Mouse (Mus musculus): Measurements from ENCODE around the gene Unc13a. TPM values are rescaled to one million over a fixed set of nuclear protein-coding genes. Genes with fewer than 3 reads are reported as not detected.

The Unc13a gene
- polyA plus RNA-seq, 1 experiment from 2014 or later: 0.20 TPM

DNA sequence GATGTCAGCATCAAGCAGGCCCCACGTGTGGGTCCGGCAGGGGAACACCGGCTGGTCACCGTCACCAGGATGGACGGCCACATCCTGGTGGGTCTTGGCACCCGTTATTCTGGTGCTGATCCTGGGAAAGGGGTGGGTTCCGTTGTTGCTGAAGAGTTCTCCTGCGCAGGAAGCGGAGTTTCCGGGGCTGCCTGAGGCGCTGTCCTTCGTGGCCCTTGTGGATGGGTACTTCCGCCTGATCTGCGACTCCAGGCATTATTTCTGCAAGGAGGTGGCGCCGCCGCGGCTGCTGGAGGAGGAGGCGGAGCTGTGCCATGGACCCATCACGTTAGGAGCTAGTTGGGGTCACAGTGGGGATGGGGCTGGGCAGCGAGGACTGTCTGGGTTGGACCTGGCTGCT, 8.9 kb upstream of the Unc13a start:
- 58% methylated on average over 21 of the region's 21 CpGs for WGBS (ENCODE audit: insufficient replicate concordance)
- Histone ChIP-seq H3K27ac (ENCODE audit: low read length) (no peak overlapping the region), H3K4me1 (ENCODE audit: control insufficient read depth, low read depth, low read length) (peaks cover 14% of the 10 kb centered on the region), H3K36me3 (ENCODE audit: control insufficient read depth, insufficient read depth) (no peaks in the 10 kb centered on the region), H3K9ac (ENCODE audit: low read depth, low read length) (no peak overlapping the region), H3K9me3 (replicated peaks; ENCODE audit: control insufficient read depth, low read length) (no peaks in the 10 kb centered on the region), H3K4me2 (ENCODE audit: low read depth, low read length) (no peak overlapping the region), H3K27me3 (ENCODE audit: control insufficient read depth, insufficient read depth, low read depth, low read length) (peaks cover 24% of the 10 kb centered on the region), H3K4me3 (ENCODE audit: low read depth, low read length) (no peak overlapping the region)
- no peak for ATAC-seq (ENCODE audit: low read depth)

DNA sequence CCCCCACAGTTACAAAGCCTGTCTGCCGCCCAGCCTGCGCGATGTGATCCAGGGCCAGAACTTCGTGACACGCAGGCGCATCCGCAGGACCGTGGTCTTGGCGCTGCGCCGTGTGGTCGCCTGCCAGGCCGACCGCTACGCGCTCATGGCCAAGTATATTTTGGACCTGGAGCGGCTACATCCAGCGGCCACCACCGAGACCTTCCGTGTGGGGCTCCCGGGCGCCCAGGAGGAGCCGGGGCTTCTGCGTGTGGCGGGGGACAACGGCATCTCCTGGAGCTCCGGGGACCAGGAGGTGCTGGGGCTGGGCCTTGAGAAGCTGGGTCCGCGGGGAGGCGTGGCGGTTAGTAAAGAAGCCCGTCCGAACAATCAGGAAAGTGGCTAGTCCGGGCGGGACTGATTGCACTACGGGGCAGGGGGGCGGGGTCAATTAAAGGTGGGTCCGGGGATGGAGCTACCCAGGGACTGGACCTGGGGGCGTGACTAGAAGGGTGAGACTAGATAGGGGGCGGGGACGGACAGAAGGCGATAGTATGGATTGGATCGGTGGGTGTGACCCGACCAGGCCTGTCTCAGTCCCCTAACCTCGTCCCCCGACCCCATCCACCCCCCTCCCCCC, 8.1 kb upstream of the Unc13a start:
- no peaks in the 10 kb centered on the region for H3K9me3 ChIP-seq (replicated peaks; ENCODE audit: control insufficient read depth, low read length)
- no peak overlapping the region for H3K9ac ChIP-seq (ENCODE audit: low read depth, low read length)
- H3K27me3 ChIP-seq (ENCODE audit: control insufficient read depth, insufficient read depth, low read depth, low read length): peaks cover 17% of the 10 kb centered on the region
- peak overlapping the region; percentile 38 for H3K4me2 ChIP-seq (ENCODE audit: low read depth, low read length)
- WGBS (ENCODE audit: insufficient replicate concordance): 60% methylated on average over 46 of the region's 46 CpGs
- H3K4me3 ChIP-seq (ENCODE audit: low read depth, low read length): peak overlapping the region; percentile 23
- no peak overlapping the region for H3K27ac ChIP-seq (ENCODE audit: low read length)
- H3K4me1 ChIP-seq (ENCODE audit: control insufficient read depth, low read depth, low read length): peaks cover 14% of the 10 kb centered on the region
- H3K36me3 ChIP-seq (ENCODE audit: control insufficient read depth, insufficient read depth): no peaks in the 10 kb centered on the region
- no peak for ATAC-seq (ENCODE audit: low read depth)

DNA sequence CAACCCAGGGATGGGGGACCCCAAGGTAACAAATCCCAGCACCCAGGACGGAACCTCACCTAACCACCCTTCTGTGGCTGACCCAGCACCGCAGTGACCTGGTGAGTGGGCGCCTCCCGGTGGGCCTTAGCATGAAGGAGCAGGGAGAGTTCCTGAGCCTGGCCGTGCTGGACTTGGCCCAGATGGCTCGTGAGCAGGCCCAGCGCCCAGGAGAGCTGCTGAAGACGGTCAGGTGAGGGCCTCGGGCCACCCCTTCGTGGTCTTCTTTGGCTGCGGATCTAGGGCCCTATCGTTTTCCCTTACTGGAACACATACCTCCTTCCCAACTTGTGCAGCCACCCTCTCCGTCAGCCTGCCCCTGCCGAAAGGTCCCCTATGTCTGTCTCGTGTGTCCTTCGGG, 7.6 kb upstream of the Unc13a start:
- Histone ChIP-seq H3K27me3 (ENCODE audit: control insufficient read depth, insufficient read depth, low read depth, low read length) (peaks cover 13% of the 10 kb centered on the region), H3K36me3 (ENCODE audit: control insufficient read depth, insufficient read depth) (no peaks in the 10 kb centered on the region), H3K9ac (ENCODE audit: low read depth, low read length) (no peak overlapping the region), H3K4me3 (ENCODE audit: low read depth, low read length) (peak overlapping the region; percentile 23; the same call in 1 of the 2 replicates), H3K4me1 (ENCODE audit: control insufficient read depth, low read depth, low read length) (peaks cover 14% of the 10 kb centered on the region), H3K27ac (ENCODE audit: low read length) (no peak overlapping the region), H3K9me3 (replicated peaks; ENCODE audit: control insufficient read depth, low read length) (no peaks in the 10 kb centered on the region), H3K4me2 (ENCODE audit: low read depth, low read length) (no peak overlapping the region)
- WGBS (ENCODE audit: insufficient replicate concordance): 70% methylated on average over 16 of the region's 16 CpGs
- ATAC-seq (ENCODE audit: low read depth): no peak

DNA sequence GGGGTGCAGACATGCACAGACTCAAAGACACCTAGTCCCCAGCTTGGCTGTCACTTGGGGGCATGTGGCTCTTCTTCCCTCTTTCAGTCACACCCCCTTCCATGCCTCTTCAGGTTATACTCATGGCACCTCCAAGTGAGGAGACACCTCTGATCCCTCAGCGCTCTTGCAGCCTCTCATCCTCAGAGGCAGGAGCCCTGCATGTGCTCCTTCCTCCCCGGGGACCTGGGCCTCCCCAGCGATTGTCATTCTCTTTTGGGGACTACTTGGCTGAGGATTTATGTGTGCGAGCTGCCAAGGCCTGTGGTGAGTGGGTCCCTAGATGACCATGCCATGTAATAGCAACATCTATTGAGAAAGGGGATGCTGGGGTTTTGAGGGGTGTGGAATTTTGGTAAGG, 6.7 kb upstream of the Unc13a start:
- Histone ChIP-seq H3K4me3 (ENCODE audit: low read depth, low read length) (no peak overlapping the region), H3K4me1 (ENCODE audit: control insufficient read depth, low read depth, low read length) (peaks cover 14% of the 10 kb centered on the region), H3K9me3 (replicated peaks; ENCODE audit: control insufficient read depth, low read length) (no peaks in the 10 kb centered on the region), H3K4me2 (ENCODE audit: low read depth, low read length) (no peak overlapping the region), H3K27ac (ENCODE audit: low read length) (no peak overlapping the region), H3K36me3 (ENCODE audit: control insufficient read depth, insufficient read depth) (no peaks in the 10 kb centered on the region), H3K27me3 (ENCODE audit: control insufficient read depth, insufficient read depth, low read depth, low read length) (peaks cover 8% of the 10 kb centered on the region; the same call in 1 of the 2 replicates), H3K9ac (ENCODE audit: low read depth, low read length) (no peak overlapping the region)
- no peak for ATAC-seq (ENCODE audit: low read depth)
- 71% methylated on average over 4 of the region's 4 CpGs for WGBS (ENCODE audit: insufficient replicate concordance)

DNA sequence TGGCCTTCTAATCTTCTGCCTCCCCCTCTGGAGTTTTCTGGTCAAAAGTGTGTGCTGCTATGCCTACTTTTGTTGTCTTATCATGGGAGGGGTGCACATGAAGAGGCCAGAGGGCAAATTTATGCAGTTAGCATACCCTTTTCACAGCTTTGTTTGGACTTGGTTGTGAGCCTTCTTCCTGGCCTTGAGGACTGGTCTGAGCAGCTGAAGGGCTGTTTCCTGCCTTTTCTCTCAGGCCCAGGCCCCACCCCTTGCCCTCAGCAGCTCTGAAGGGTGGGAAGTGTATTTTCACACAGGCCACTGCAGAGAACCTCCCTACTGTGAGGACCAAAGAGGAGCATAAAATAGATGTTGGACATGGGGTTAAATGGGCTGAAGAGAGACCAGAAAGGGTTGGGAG, 6.0 kb upstream of the Unc13a start:
- Histone ChIP-seq H3K27me3 (ENCODE audit: control insufficient read depth, insufficient read depth, low read depth, low read length) (peaks cover 8% of the 10 kb centered on the region; the same call in 1 of the 2 replicates), H3K4me2 (ENCODE audit: low read depth, low read length) (peak overlapping the region; percentile 86; the same call in 1 of the 2 replicates), H3K36me3 (ENCODE audit: control insufficient read depth, insufficient read depth) (no peaks in the 10 kb centered on the region), H3K9ac (ENCODE audit: low read depth, low read length) (no peak overlapping the region), H3K4me3 (ENCODE audit: low read depth, low read length) (no peak overlapping the region), H3K4me1 (ENCODE audit: control insufficient read depth, low read depth, low read length) (peaks cover 14% of the 10 kb centered on the region), H3K27ac (ENCODE audit: low read length) (no peak overlapping the region; the same call in 1 of the 2 replicates), H3K9me3 (replicated peaks; ENCODE audit: control insufficient read depth, low read length) (no peaks in the 10 kb centered on the region)
- ATAC-seq (ENCODE audit: low read depth): no peak

DNA sequence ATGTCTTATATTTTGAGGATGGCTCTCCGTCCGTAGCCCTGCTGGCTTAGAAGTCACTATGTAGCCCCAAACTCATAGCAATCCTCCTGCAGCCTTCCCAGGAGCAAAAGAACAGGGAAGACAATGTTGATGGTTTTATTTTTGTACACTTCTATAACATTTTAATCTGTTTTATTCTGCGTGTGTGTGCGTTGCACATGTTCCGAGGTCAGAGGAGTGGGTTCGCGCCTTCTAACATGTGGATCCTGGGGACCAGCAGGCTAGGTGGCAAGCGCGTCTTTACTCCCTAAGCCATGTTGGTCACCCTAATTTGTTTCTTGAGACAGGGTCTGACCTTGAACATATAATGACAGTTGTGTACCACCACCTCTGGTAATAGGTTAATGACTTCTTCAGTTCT, 5.2 kb upstream of the Unc13a start:
- 0 out of 2 replicates have a peak, but pooled peaks cover 2% of the 10 kb centered on the region for H3K27me3 ChIP-seq (ENCODE audit: control insufficient read depth, insufficient read depth, low read depth, low read length)
- WGBS (ENCODE audit: insufficient replicate concordance): 35% methylated on average over 9 of the region's 9 CpGs
- no peaks in the 10 kb centered on the region for H3K36me3 ChIP-seq (ENCODE audit: control insufficient read depth, insufficient read depth)
- H3K4me1 ChIP-seq (ENCODE audit: control insufficient read depth, low read depth, low read length): peaks cover 17% of the 10 kb centered on the region
- H3K9me3 ChIP-seq (replicated peaks; ENCODE audit: control insufficient read depth, low read length): no peaks in the 10 kb centered on the region
- no peak for ATAC-seq (ENCODE audit: low read depth)
- peak overlapping the region; percentile 79 for H3K4me3 ChIP-seq (ENCODE audit: low read depth, low read length)
- peak overlapping the region; percentile 79 for H3K9ac ChIP-seq (ENCODE audit: low read depth, low read length)
- H3K27ac ChIP-seq (ENCODE audit: low read length): peak overlapping the region; percentile 81
- peak overlapping the region; percentile 86 for H3K4me2 ChIP-seq (ENCODE audit: low read depth, low read length)

DNA sequence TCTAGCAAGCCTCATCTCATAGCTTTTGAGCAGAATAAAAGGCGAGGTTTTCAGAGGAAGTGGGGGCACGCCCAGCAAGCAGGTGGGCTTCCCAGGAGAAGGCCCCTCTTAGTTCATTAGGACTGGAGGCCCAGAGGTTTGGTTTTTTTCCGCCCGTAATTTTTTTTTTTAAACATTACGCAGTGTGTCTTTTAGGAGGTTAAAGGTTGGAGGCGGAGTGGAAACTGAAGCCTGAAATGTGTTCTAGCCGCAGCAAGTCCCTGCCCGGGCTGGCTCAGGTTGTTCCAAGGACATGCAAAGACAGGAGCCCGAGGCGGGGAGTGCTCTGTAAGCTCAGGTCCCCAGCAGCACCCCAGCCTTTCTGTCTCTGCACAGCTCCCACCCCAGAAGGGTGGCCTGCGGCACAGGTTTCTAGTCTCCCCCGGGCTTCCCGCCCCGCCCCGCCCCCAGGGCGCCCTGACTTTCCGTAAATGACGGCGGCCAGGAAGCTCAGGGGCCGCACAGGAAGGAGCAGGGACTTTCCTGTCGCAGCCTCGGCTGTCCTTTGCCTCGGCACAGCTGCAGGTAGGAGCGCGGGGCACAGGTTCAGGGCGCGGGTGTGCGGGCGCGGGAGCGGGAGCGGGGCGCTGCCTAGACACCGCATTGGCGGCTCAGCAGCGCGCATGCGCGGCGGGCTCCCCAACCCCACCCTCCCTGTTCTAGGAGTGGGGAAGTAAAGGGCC, 4.6 kb upstream of the Unc13a start, which contains the start of gene Jak3:
Gene Jak3, plus strand, starts transcription at position 277 of the 722 bp plus-strand sequence.
- Histone ChIP-seq H3K4me3 (ENCODE audit: low read depth, low read length) (peak within 1 kb of the TSS; percentile 79), H3K9me3 (replicated peaks; ENCODE audit: control insufficient read depth, low read length) (no peaks in the 10 kb centered on the region), H3K9ac (ENCODE audit: low read depth, low read length) (peak within 1 kb of the TSS; percentile 79), H3K36me3 (ENCODE audit: control insufficient read depth, insufficient read depth) (no peaks in the 10 kb centered on the region), H3K4me1 (ENCODE audit: control insufficient read depth, low read depth, low read length) (peaks cover 22% of the 10 kb centered on the region), H3K4me2 (ENCODE audit: low read depth, low read length) (peak within 1 kb of the TSS; percentile 86), H3K27me3 (ENCODE audit: control insufficient read depth, insufficient read depth, low read depth, low read length) (peaks cover 5% of the 10 kb centered on the region), H3K27ac (ENCODE audit: low read length) (peak within 1 kb of the TSS; percentile 81)
- 2% methylated on average over 34 of the region's 40 CpGs for WGBS (ENCODE audit: insufficient replicate concordance)
- peak; percentile 71 for ATAC-seq (ENCODE audit: low read depth)

DNA sequence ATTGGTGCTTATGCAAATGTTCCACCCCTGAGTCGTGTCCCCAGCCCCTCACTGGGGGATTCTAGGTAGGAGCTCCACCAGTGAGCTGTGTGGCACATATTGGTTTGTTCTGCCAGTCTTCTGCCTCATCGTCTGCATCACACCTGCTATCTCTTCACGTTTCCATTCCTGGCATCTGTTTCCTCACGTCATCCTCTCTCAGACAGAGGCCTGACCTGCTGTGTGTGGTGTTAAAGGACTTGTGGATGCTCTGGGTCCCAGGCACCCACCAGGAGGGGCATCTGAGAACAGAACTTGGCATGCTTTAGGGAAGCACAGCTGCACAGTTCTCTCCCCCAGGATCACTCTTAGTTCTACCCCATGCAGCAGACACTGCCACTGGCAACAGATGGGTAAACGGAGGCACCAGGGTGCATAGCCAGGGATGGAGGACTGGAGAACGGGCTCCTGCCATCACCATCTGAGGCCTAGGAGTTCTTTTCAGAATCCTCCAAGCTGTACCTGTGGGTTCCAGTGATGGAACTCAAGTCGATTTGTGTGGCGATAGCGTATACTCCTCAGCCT, 4.0 kb upstream of the Unc13a start:
- no peaks in the 10 kb centered on the region for H3K36me3 ChIP-seq (ENCODE audit: control insufficient read depth, insufficient read depth)
- peak overlapping the region; percentile 86 for H3K4me2 ChIP-seq (ENCODE audit: low read depth, low read length)
- WGBS (ENCODE audit: insufficient replicate concordance): 35% methylated on average over 9 of the region's 9 CpGs
- peak overlapping the region; percentile 79 for H3K9ac ChIP-seq (ENCODE audit: low read depth, low read length)
- no peak for ATAC-seq (ENCODE audit: low read depth)
- H3K4me1 ChIP-seq (ENCODE audit: control insufficient read depth, low read depth, low read length): peaks cover 29% of the 10 kb centered on the region
- H3K27me3 ChIP-seq (ENCODE audit: control insufficient read depth, insufficient read depth, low read depth, low read length): peaks cover 10% of the 10 kb centered on the region
- peak overlapping the region; percentile 79 for H3K4me3 ChIP-seq (ENCODE audit: low read depth, low read length)
- peak overlapping the region; percentile 81 for H3K27ac ChIP-seq (ENCODE audit: low read length)
- no peaks in the 10 kb centered on the region for H3K9me3 ChIP-seq (replicated peaks; ENCODE audit: control insufficient read depth, low read length)

DNA sequence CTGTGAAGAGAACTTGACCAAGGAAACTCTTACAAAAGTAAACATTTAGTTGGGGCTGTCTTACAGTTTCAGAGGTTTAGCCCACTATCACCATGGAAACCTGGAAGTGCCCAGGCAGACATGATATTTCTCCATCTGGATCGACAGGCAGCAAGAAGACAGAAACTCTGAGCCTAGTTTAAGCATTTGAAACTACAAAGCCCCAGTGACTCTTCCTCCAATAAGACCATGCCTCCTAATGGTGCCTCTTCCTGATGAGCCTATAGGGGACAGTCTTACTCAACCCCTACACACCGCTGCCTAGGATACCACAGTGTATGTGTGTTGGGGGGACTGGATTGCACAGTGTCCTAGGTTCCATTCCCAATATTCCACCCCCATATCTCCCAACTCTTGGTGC, 2.5 kb upstream of the Unc13a start:
- no peak overlapping the region for H3K4me2 ChIP-seq (ENCODE audit: low read depth, low read length)
- WGBS (ENCODE audit: insufficient replicate concordance): 60% methylated on average over 2 of the region's 2 CpGs
- no peak for ATAC-seq (ENCODE audit: low read depth)
- no peaks in the 10 kb centered on the region for H3K9me3 ChIP-seq (replicated peaks; ENCODE audit: control insufficient read depth, low read length)
- no peaks in the 10 kb centered on the region for H3K36me3 ChIP-seq (ENCODE audit: control insufficient read depth, insufficient read depth)
- peaks cover 24% of the 10 kb centered on the region for H3K27me3 ChIP-seq (ENCODE audit: control insufficient read depth, insufficient read depth, low read depth, low read length)
- H3K9ac ChIP-seq (ENCODE audit: low read depth, low read length): no peak overlapping the region
- no peak overlapping the region for H3K4me3 ChIP-seq (ENCODE audit: low read depth, low read length)
- H3K4me1 ChIP-seq (ENCODE audit: control insufficient read depth, low read depth, low read length): peaks cover 29% of the 10 kb centered on the region
- H3K27ac ChIP-seq (ENCODE audit: low read length): no peak overlapping the region

All from liver, embryonic 16.5 days (tissue).